Mouse (Mus musculus) spleen, adult 2 months (tissue): ENCODE data around the gene Col8a2.

ENCODE experiments used
- CTCF ChIP-seq: fragments of 200-500 bp; IDR thresholded peaks from 2 replicates; pipeline ENCODE4 v1.5.1; 2011; ENCODE audit warnings: mild to moderate bottlenecking, inconsistent platforms; ENCODE audit not compliant: insufficient read depth, insufficient read length, insufficient replicate concordance; ENCODE audit errors: extremely low read depth
- POLR2A ChIP-seq: fragments of 200-500 bp; IDR thresholded peaks from 2 replicates; pipeline ENCODE4 v1.6.1; 2011; ENCODE audit warnings: low read depth, low read length, inconsistent platforms

GRCm38 (mm10) chr4:126259523-126260160 is 27.0 kb upstream of the Col8a2 start:
- no peak for TF ChIP-seq CTCF
- peak; percentile 5; the same call in 1 of the 2 replicates for TF ChIP-seq POLR2A
